Mouse (Mus musculus): Measurements from ENCODE around the gene Ctnna2. TPM values are rescaled to one million over a fixed set of nuclear protein-coding genes. Genes with fewer than 3 reads are reported as not detected.

Gene Ctnna2
- polyA plus RNA-seq, 1 experiment, result not detected

DNA sequence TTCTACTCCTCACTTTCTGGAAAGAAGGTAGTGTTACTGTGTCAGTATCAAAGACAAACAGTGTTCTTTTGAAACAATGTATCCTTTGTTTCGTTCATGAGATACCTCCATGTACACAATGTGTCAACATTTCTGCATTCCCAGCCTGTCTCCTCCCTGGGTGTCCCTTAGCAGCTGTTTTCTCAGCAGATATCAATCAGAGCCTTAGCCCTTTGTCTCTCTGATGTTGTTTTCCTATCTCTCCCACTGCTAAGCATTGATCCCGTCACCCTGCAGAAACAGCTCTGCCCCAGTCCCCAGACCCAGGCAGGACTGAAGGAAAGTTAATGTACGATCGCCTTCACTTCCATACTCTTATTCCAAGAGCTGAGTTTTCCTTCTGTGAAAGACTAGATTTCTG is 9.7 kb downstream of the Ctnna2 start:
- Histone ChIP-seq H3K79me2 (ENCODE audit: control insufficient read depth, insufficient read depth) (no peaks in the 10 kb centered on the region), H3K4me2 (ENCODE audit: low read depth) (no peak overlapping the region), H3ac (ENCODE audit: control insufficient read depth, insufficient read length) (no peak overlapping the region), H3K4me3 (no peak overlapping the region), H3K27me3 (ENCODE audit: control insufficient read depth, insufficient read depth, insufficient read length) (no peaks in the 10 kb centered on the region), H3K36me3 (ENCODE audit: control insufficient read depth, insufficient read depth) (no peaks in the 10 kb centered on the region)
- TF ChIP-seq E2F4 (IDR thresholded peaks at IDR 0.05; ENCODE audit: insufficient read depth) (no peak), TCF3 (IDR thresholded peaks at IDR 0.05; ENCODE audit: insufficient read length, low read depth) (no peak), MYOG (IDR thresholded peaks at IDR 0.05; ENCODE audit: control insufficient read depth in 1 of 3, insufficient read depth in 1 of 3, insufficient read length in 2 of 3, low read depth in 2 of 3) (no peak), MAX (IDR thresholded peaks at IDR 0.05; ENCODE audit: low read depth) (no peak), TCF12 (IDR thresholded peaks at IDR 0.05; ENCODE audit: insufficient read depth, poor library complexity, severe bottlenecking) (no peak), REST (IDR thresholded peaks at IDR 0.05; ENCODE audit: insufficient read depth, insufficient read length) (no peak), SRF (IDR thresholded peaks at IDR 0.05; ENCODE audit: control insufficient read depth, insufficient read length, low read depth) (no peak), POLR2A (IDR thresholded peaks at IDR 0.05; ENCODE audit: insufficient read length, low read depth) (no peak), CEBPB (IDR thresholded peaks at IDR 0.05; ENCODE audit: insufficient read depth, poor library complexity, severe bottlenecking) (no peak), USF1 (IDR thresholded peaks at IDR 0.05; ENCODE audit: low read depth) (no peak)

DNA sequence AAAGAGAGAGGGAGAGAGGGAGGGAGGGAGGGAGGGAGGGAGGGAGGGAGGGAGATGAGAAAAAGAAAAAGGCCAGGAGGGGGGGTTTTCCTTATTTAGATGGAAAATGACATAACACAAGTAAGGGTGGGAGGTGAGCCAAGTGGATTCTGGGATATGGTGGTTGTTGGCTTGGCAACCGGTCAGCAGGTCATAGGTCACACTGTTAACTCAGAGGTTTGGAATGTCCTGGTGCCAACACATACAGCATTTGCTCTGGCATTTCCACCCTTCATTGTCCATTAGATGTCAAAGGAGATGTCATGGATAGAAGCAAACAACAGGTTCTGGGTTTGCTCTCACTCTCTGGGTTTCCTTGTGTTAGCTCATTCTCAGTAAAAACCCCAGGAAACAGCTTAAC is 17.5 kb downstream of the Ctnna2 start:
- H3K4me2 ChIP-seq (ENCODE audit: low read depth), result no peak overlapping the region
- H3ac ChIP-seq (ENCODE audit: control insufficient read depth, insufficient read length), result no peak overlapping the region
- no peaks in the 10 kb centered on the region for H3K27me3 ChIP-seq (ENCODE audit: control insufficient read depth, insufficient read depth, insufficient read length)
- no peaks in the 10 kb centered on the region for H3K79me2 ChIP-seq (ENCODE audit: control insufficient read depth, insufficient read depth)
- H3K4me3 ChIP-seq, result no peak overlapping the region
- H3K36me3 ChIP-seq (ENCODE audit: control insufficient read depth, insufficient read depth), result no peaks in the 10 kb centered on the region
- TF ChIP-seq SRF (IDR thresholded peaks at IDR 0.05; ENCODE audit: control insufficient read depth, insufficient read length, low read depth) (no peak), TCF3 (IDR thresholded peaks at IDR 0.05; ENCODE audit: insufficient read length, low read depth) (no peak), USF1 (IDR thresholded peaks at IDR 0.05; ENCODE audit: low read depth) (no peak), MAX (IDR thresholded peaks at IDR 0.05; ENCODE audit: low read depth) (no peak), POLR2A (IDR thresholded peaks at IDR 0.05; ENCODE audit: insufficient read length, low read depth) (no peak), MYOG (IDR thresholded peaks at IDR 0.05; ENCODE audit: control insufficient read depth in 1 of 3, insufficient read depth in 1 of 3, insufficient read length in 2 of 3, low read depth in 2 of 3) (no peak), MYOD1 (IDR thresholded peaks at IDR 0.05; ENCODE audit: control insufficient read depth in 1 of 3, insufficient read length in 2 of 3, low read depth in 2 of 3) (no peak), REST (IDR thresholded peaks at IDR 0.05; ENCODE audit: insufficient read depth, insufficient read length) (no peak), E2F4 (IDR thresholded peaks at IDR 0.05; ENCODE audit: insufficient read depth) (no peak), POLR2AphosphoS2 (IDR thresholded peaks at IDR 0.05; ENCODE audit: insufficient read length, low read depth) (no peak), TCF12 (IDR thresholded peaks at IDR 0.05; ENCODE audit: insufficient read depth, poor library complexity, severe bottlenecking) (no peak), CEBPB (IDR thresholded peaks at IDR 0.05; ENCODE audit: insufficient read depth, poor library complexity, severe bottlenecking) (no peak)

DNA sequence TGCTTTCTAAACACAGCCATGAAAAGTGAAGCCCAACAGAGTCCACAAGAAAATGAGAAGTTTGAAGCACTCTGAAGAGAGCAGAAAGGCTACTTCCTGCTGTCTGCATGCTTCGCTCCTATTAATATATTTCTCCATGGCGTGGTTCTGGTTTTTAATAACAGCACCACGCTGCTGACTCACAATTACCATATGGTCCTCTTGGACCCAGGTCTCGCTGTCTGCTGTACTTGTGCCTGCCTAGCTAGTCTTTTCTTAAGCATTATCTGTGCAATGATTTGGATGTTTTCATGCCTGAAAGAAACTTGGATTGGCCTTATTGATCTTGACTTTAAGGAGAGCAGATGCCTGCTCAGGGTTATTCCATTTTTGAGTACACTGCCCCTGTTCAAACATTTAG is 28.2 kb downstream of the Ctnna2 start:
- Histone ChIP-seq H3K4me3 (no peak overlapping the region), H3K4me2 (ENCODE audit: low read depth) (no peak overlapping the region), H3ac (ENCODE audit: control insufficient read depth, insufficient read length) (no peak overlapping the region), H3K36me3 (ENCODE audit: control insufficient read depth, insufficient read depth) (no peaks in the 10 kb centered on the region), H3K79me2 (ENCODE audit: control insufficient read depth, insufficient read depth) (no peaks in the 10 kb centered on the region), H3K27me3 (ENCODE audit: control insufficient read depth, insufficient read depth, insufficient read length) (no peaks in the 10 kb centered on the region)
- TF ChIP-seq TCF12 (IDR thresholded peaks at IDR 0.05; ENCODE audit: insufficient read depth, poor library complexity, severe bottlenecking) (no peak), SRF (IDR thresholded peaks at IDR 0.05; ENCODE audit: control insufficient read depth, insufficient read length, low read depth) (no peak), POLR2A (IDR thresholded peaks at IDR 0.05; ENCODE audit: insufficient read length, low read depth) (no peak), USF1 (IDR thresholded peaks at IDR 0.05; ENCODE audit: low read depth) (no peak)

DNA sequence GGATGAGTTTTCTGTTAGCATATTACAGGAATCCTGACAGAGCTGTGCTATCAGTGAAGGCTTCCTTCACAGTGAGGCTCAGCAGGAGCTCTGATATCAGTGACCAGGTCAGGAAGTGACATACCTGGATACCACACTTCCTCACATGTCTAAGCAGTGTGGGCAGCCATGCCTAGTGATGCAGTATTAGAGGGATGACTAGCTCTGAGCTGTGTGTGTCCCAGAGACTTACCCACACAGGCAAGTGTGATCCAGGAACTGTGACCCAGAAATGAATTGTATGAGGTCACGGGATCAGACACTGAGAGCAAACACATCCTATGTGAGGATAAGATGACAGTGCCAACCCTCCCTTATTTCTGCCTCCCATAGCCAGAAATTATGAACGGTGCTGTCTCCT is 28.8 kb downstream of the Ctnna2 start:
- Histone ChIP-seq H3K36me3 (ENCODE audit: control insufficient read depth, insufficient read depth) (no peaks in the 10 kb centered on the region), H3K27me3 (ENCODE audit: control insufficient read depth, insufficient read depth, insufficient read length) (no peaks in the 10 kb centered on the region), H3K4me3 (no peak overlapping the region), H3K79me2 (ENCODE audit: control insufficient read depth, insufficient read depth) (no peaks in the 10 kb centered on the region), H3K4me2 (ENCODE audit: low read depth) (no peak overlapping the region), H3ac (ENCODE audit: control insufficient read depth, insufficient read length) (no peak overlapping the region)
- TF ChIP-seq CEBPB (IDR thresholded peaks at IDR 0.05; ENCODE audit: insufficient read depth, poor library complexity, severe bottlenecking) (no peak), TCF3 (IDR thresholded peaks at IDR 0.05; ENCODE audit: insufficient read length, low read depth) (no peak), POLR2A (IDR thresholded peaks at IDR 0.05; ENCODE audit: insufficient read length, low read depth) (no peak), SRF (IDR thresholded peaks at IDR 0.05; ENCODE audit: control insufficient read depth, insufficient read length, low read depth) (no peak), USF1 (IDR thresholded peaks at IDR 0.05; ENCODE audit: low read depth) (no peak)

DNA sequence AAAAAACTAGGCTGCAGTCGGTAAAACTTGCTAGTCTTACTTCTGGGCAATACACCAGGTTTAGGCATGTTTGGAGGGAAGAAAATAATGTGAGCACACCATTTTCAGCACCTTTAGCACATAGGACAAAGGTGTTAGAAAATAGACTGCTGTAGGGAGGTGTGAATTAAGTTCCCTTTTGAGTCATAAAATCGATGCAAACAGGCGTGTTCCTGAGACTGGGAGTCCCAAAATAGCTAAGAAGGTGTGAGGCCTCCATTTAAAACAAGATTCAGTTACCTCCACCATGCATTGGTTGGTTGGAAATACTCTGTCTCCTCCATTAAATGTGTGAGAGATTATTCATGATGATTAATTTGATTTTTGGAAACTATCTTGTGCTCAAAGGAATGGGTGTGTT is 50.1 kb downstream of the Ctnna2 start:
- no peak overlapping the region for H3K4me3 ChIP-seq

More for the DNA sequence above, 50.1 kb downstream of the Ctnna2 start:
- Histone ChIP-seq H3K36me3 (ENCODE audit: control insufficient read depth, insufficient read depth) (no peaks in the 10 kb centered on the region), H3K4me2 (ENCODE audit: low read depth) (no peak overlapping the region), H3ac (ENCODE audit: control insufficient read depth, insufficient read length) (no peak overlapping the region), H3K27me3 (ENCODE audit: control insufficient read depth, insufficient read depth, insufficient read length) (no peaks in the 10 kb centered on the region), H3K79me2 (ENCODE audit: control insufficient read depth, insufficient read depth) (no peaks in the 10 kb centered on the region)
- TF ChIP-seq CEBPB (IDR thresholded peaks at IDR 0.05; ENCODE audit: insufficient read depth, poor library complexity, severe bottlenecking), result no peak
- no peak for TF ChIP-seq MAX (IDR thresholded peaks at IDR 0.05; ENCODE audit: low read depth)
- no peak for TF ChIP-seq POLR2A (IDR thresholded peaks at IDR 0.05; ENCODE audit: insufficient read length, low read depth)
- no peak for TF ChIP-seq USF1 (IDR thresholded peaks at IDR 0.05; ENCODE audit: low read depth)
- TF ChIP-seq MYOD1 (IDR thresholded peaks at IDR 0.05; ENCODE audit: control insufficient read depth in 1 of 3, insufficient read length in 2 of 3, low read depth in 2 of 3), result no peak
- no peak for TF ChIP-seq MYOG (IDR thresholded peaks at IDR 0.05; ENCODE audit: control insufficient read depth in 1 of 3, insufficient read depth in 1 of 3, insufficient read length in 2 of 3, low read depth in 2 of 3)
- TF ChIP-seq E2F4 (IDR thresholded peaks at IDR 0.05; ENCODE audit: insufficient read depth), result no peak
- TF ChIP-seq TCF3 (IDR thresholded peaks at IDR 0.05; ENCODE audit: insufficient read length, low read depth), result no peak
- no peak for TF ChIP-seq TCF12 (IDR thresholded peaks at IDR 0.05; ENCODE audit: insufficient read depth, poor library complexity, severe bottlenecking)
- no peak for TF ChIP-seq POLR2AphosphoS2 (IDR thresholded peaks at IDR 0.05; ENCODE audit: insufficient read length, low read depth)
- TF ChIP-seq SRF (IDR thresholded peaks at IDR 0.05; ENCODE audit: control insufficient read depth, insufficient read length, low read depth), result no peak
- no peak for TF ChIP-seq REST (IDR thresholded peaks at IDR 0.05; ENCODE audit: insufficient read depth, insufficient read length)
